Mouse (Mus musculus) forebrain, embryonic 12.5 days (tissue): ENCODE data around the gene Sez6. TPM values are rescaled to one million over a fixed set of nuclear protein-coding genes. Genes with fewer than 3 reads are reported as not detected.

ENCODE experiments used
- ATAC-seq: fragments of 200-750 bp; cut with Nextera tagmentation; 2 replicates; pipeline ENCODE4 v1.8.0; 2017; ENCODE audit warnings: moderate TSS enrichment; ENCODE audit not compliant: low FRiP score
- H3K27ac ChIP-seq: fragments of 300-500 bp; sonication (generic); 2 replicates; pipeline ENCODE4 v1.5.1; 2016; ENCODE audit warnings: mild to moderate bottlenecking
- H3K27me3 ChIP-seq: fragments of 300-500 bp; sonication (generic); 2 replicates; pipeline ENCODE4 v1.6.1; 2016; ENCODE audit warnings: mild to moderate bottlenecking
- H3K36me3 ChIP-seq: fragments of 300-500 bp; sonication (generic); replicated peaks from 2 replicates; pipeline ENCODE4 v1.6.1; 2016; ENCODE audit warnings: mild to moderate bottlenecking
- H3K4me1 ChIP-seq: fragments of 300-500 bp; sonication (generic); 2 replicates; pipeline ENCODE4 v1.6.1; 2016
- H3K4me2 ChIP-seq: fragments of 300-500 bp; sonication (generic); 2 replicates; pipeline ENCODE4 v1.6.1; 2016; ENCODE audit warnings: mild to moderate bottlenecking, moderate library complexity
- H3K4me3 ChIP-seq: fragments of 300-500 bp; sonication (generic); replicated peaks from 2 replicates; pipeline ENCODE4 v1.5.1; 2016; ENCODE audit warnings: mild to moderate bottlenecking
- H3K9ac ChIP-seq: fragments of 300-500 bp; sonication (generic); 2 replicates; pipeline ENCODE4 v1.6.1; 2016; ENCODE audit warnings: mild to moderate bottlenecking
- H3K9me3 ChIP-seq: fragments of 300-500 bp; sonication (generic); 2 replicates; pipeline ENCODE4 v1.6.1; 2016
- WGBS: fragments of 180-500 bp; shearing (Covaris S2); methylation state at CpG from one replicate; pipeline ENCODE4 v1.1.7; 2016; 5-methylcytosine and 5-hydroxymethylcytosine counted together
- polyA plus RNA-seq: library from polyadenylated mRNA; unstranded; fragments of >200 nt; fragmentation: Nextera tagmentation; extraction: Ambion mirVana; gene quantifications from 2 replicates; pipeline ENCODE4 v1.2.1, GENCODE M21; 2016

Gene Sez6
- 54.0 and 62.2 TPM in 2 replicates for polyA plus RNA-seq

GRCm38 (mm10) chr11:77930751-77931540 is at the start of gene Sez6:
TSS of gene Sez6 (plus strand) at chr11:77930800.
- H3K4me2 ChIP-seq = peak within 1 kb of the TSS; percentile 93
- peaks cover 53% of the 10 kb centered on the region for H3K4me1 ChIP-seq
- H3K36me3 ChIP-seq = no peaks in the 10 kb centered on the region
- peak; percentile 76 for ATAC-seq
- no peaks in the 10 kb centered on the region for H3K9me3 ChIP-seq
- peak within 1 kb of the TSS; percentile 84 for H3K27ac ChIP-seq
- peak within 1 kb of the TSS; percentile 68 for H3K4me3 ChIP-seq
- H3K27me3 ChIP-seq = peaks cover 69% of the 10 kb centered on the region
- peak within 1 kb of the TSS; percentile 69 for H3K9ac ChIP-seq
- WGBS = 1% methylated on average over 80 of the region's 94 CpGs

GRCm38 (mm10) chr11:77884524-77885245 is 45.9 kb upstream of the Sez6 start:
- WGBS = 51% methylated on average over 10 of the region's 10 CpGs
- H3K4me2 ChIP-seq = 0 out of 2 replicates have a peak overlapping the region, but pooled peaks have one; percentile 13
- H3K27ac ChIP-seq = peak overlapping the region; percentile 38
- H3K4me1 ChIP-seq = peaks cover 51% of the 10 kb centered on the region
- H3K27me3 ChIP-seq = peaks cover 6% of the 10 kb centered on the region
- no peaks in the 10 kb centered on the region for H3K9me3 ChIP-seq
- H3K4me3 ChIP-seq = no peak overlapping the region
- no peaks in the 10 kb centered on the region for H3K36me3 ChIP-seq
- ATAC-seq = no peak
- H3K9ac ChIP-seq = 0 out of 2 replicates have a peak overlapping the region, but pooled peaks have one; percentile 12

GRCm38 (mm10) chr11:77885246-77885575 is 45.4 kb upstream of the Sez6 start:
- ATAC-seq = no peak
- H3K9me3 ChIP-seq = no peaks in the 10 kb centered on the region

DNA sequence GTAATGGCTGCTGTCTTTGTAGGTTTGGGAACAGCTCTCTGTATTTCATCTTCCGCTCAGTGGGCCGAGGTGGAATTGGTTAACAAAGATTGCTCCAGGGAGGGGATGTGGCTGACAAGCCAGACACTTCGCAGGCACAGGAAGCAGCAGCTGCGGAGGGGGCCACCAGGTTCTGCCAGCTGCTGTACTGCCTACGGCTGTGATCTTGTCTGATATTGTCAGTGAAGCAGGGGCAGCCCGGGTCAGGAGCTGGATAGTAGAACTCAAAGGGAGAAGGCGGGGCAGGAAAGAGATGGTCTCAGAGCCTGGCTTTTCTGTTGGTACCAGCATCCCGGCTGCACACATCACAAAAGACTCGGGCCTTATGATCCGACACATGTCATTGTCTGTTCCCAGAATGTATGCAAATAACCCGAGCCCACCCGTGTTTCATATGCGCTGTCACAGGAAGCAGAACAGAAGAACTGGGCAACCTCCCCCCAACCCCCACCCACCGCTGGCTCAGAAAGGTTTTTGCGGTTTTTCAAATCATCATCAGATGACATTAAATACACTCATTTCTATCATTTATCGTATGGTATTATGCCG is 43.1 kb upstream of the Sez6 start:
- H3K4me2 ChIP-seq = peak overlapping the region; percentile 10; the same call in 1 of the 2 replicates
- H3K4me1 ChIP-seq = peaks cover 77% of the 10 kb centered on the region
- H3K27me3 ChIP-seq = no peaks in the 10 kb centered on the region; the same call in none of the 2 replicates
- 34% methylated on average over 17 of the region's 17 CpGs for WGBS
- no peak overlapping the region for H3K4me3 ChIP-seq
- H3K9ac ChIP-seq = 0 out of 2 replicates have a peak overlapping the region, but pooled peaks have one; percentile 0
- ATAC-seq = peak; percentile 77
- no peaks in the 10 kb centered on the region for H3K36me3 ChIP-seq
- peak overlapping the region; percentile 84 for H3K27ac ChIP-seq
- no peaks in the 10 kb centered on the region for H3K9me3 ChIP-seq

More at GRCm38 (mm10) chr11:77885246-77885575, 45.4 kb upstream of the Sez6 start:
- Histone ChIP-seq H3K4me3 (no peak overlapping the region), H3K4me2 (0 out of 2 replicates have a peak overlapping the region, but pooled peaks have one; percentile 13), H3K4me1 (peaks cover 55% of the 10 kb centered on the region), H3K9ac (0 out of 2 replicates have a peak overlapping the region, but pooled peaks have one; percentile 12), H3K27me3 (peaks cover 6% of the 10 kb centered on the region), H3K27ac (peak overlapping the region; percentile 38), H3K36me3 (no peaks in the 10 kb centered on the region)
- 37% methylated on average over 8 of the region's 8 CpGs for WGBS

DNA sequence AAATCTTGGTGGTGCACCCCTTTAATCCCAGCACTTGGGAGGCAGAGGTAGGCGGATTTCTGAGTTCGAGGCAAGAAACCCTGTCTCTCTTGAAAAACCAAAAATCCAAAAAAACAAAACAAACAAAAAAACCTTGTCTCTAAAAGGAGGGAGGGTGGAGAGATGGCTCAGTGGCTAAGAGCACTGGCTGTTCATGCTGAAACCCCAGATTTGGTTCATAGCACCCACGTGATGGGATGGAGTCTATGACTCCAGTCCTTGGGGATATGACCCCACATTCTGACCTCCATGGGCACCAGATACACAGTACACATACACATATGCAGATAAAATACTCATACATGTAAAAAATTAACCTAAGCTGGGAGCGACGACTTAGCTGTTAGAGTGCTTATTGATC is 41.8 kb upstream of the Sez6 start:
- H3K9ac ChIP-seq = no peak overlapping the region
- H3K9me3 ChIP-seq = no peaks in the 10 kb centered on the region
- no peak overlapping the region for H3K4me2 ChIP-seq
- H3K27me3 ChIP-seq = no peaks in the 10 kb centered on the region; the same call in 1 of the 2 replicates
- peaks cover 86% of the 10 kb centered on the region for H3K4me1 ChIP-seq
- ATAC-seq = no peak
- no peak overlapping the region for H3K4me3 ChIP-seq
- 0 out of 2 replicates have a peak overlapping the region, but pooled peaks have one; percentile 42 for H3K27ac ChIP-seq
- 92% methylated on average over 5 of the region's 5 CpGs for WGBS
- no peaks in the 10 kb centered on the region for H3K36me3 ChIP-seq

GRCm38 (mm10) chr11:77889484-77889883 is 41.1 kb upstream of the Sez6 start:
- 76% methylated on average over 1 of the region's 2 CpGs for WGBS
- Histone ChIP-seq H3K27me3 (no peaks in the 10 kb centered on the region; the same call in 1 of the 2 replicates), H3K4me2 (no peak overlapping the region), H3K4me1 (peaks cover 86% of the 10 kb centered on the region), H3K9me3 (no peaks in the 10 kb centered on the region), H3K4me3 (no peak overlapping the region), H3K27ac (no peak overlapping the region), H3K36me3 (no peaks in the 10 kb centered on the region), H3K9ac (no peak overlapping the region)
- ATAC-seq = no peak

GRCm38 (mm10) chr11:77890648-77891258 is 39.8 kb upstream of the Sez6 start:
- no peaks in the 10 kb centered on the region for H3K36me3 ChIP-seq
- ATAC-seq = no peak
- peaks cover 83% of the 10 kb centered on the region for H3K4me1 ChIP-seq
- no peak overlapping the region for H3K9ac ChIP-seq
- H3K4me3 ChIP-seq = no peak overlapping the region
- 0 out of 2 replicates have a peak overlapping the region, but pooled peaks have one; percentile 2 for H3K4me2 ChIP-seq
- peak overlapping the region; percentile 54 for H3K27ac ChIP-seq
- no peaks in the 10 kb centered on the region for H3K9me3 ChIP-seq
- 32% methylated on average over 2 of the region's 2 CpGs for WGBS
- no peaks in the 10 kb centered on the region; the same call in 1 of the 2 replicates for H3K27me3 ChIP-seq

DNA sequence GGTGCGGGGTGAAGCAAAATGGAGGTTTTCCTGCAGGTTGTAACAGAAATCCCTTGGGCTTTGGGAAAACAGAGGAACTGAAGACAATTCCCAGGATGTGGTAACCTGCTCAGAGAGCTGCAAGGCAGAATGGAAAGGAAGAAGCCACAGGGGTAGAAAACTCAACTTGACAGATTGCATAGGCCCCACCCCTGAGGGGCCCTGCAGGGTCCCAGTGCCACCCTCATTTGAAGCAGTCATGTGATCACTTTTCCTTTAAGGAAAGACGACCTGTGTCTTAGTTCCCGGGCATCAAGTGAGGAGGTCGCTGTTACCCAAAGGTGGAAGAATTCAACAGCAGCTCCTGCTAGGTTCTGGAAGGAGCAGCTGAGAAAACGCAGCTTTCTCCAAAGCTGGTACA is 37.7 kb upstream of the Sez6 start:
- no peaks in the 10 kb centered on the region for H3K36me3 ChIP-seq
- no peak for ATAC-seq
- peaks cover 83% of the 10 kb centered on the region for H3K4me1 ChIP-seq
- H3K4me3 ChIP-seq = peak overlapping the region; percentile 20
- H3K27ac ChIP-seq = peak overlapping the region; percentile 99
- H3K9ac ChIP-seq = peak overlapping the region; percentile 45
- H3K27me3 ChIP-seq = 0 out of 2 replicates have a peak, but pooled peaks cover 3% of the 10 kb centered on the region
- H3K9me3 ChIP-seq = no peaks in the 10 kb centered on the region
- 3% methylated on average over 5 of the region's 5 CpGs for WGBS
- H3K4me2 ChIP-seq = peak overlapping the region; percentile 47

DNA sequence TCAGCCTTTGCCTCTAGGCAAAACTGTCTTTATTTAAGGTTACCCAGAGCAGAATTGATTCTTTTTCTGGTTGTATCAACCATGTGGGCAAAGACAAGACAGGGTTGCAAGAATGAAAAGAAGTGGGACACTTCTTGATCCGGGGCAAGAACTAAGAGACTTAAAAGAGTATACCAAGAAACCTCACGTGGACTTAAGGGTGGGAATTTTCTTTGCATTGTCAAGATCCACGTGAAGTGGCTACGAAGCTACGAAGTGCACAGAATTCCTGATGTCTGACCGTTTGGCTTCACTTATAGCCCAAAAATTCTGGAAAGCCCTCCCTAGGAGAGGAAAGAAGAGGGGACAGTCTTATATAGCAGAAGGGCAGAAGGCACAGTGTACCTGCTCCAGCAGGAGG is 37.3 kb upstream of the Sez6 start:
- no peak for ATAC-seq
- Histone ChIP-seq H3K4me3 (peak overlapping the region; percentile 20), H3K9ac (peak overlapping the region; percentile 45), H3K9me3 (no peaks in the 10 kb centered on the region), H3K4me1 (peaks cover 83% of the 10 kb centered on the region), H3K27ac (peak overlapping the region; percentile 99), H3K27me3 (0 out of 2 replicates have a peak, but pooled peaks cover 3% of the 10 kb centered on the region), H3K4me2 (peak overlapping the region; percentile 47), H3K36me3 (no peaks in the 10 kb centered on the region)
- 10% methylated on average over 6 of the region's 6 CpGs for WGBS

DNA sequence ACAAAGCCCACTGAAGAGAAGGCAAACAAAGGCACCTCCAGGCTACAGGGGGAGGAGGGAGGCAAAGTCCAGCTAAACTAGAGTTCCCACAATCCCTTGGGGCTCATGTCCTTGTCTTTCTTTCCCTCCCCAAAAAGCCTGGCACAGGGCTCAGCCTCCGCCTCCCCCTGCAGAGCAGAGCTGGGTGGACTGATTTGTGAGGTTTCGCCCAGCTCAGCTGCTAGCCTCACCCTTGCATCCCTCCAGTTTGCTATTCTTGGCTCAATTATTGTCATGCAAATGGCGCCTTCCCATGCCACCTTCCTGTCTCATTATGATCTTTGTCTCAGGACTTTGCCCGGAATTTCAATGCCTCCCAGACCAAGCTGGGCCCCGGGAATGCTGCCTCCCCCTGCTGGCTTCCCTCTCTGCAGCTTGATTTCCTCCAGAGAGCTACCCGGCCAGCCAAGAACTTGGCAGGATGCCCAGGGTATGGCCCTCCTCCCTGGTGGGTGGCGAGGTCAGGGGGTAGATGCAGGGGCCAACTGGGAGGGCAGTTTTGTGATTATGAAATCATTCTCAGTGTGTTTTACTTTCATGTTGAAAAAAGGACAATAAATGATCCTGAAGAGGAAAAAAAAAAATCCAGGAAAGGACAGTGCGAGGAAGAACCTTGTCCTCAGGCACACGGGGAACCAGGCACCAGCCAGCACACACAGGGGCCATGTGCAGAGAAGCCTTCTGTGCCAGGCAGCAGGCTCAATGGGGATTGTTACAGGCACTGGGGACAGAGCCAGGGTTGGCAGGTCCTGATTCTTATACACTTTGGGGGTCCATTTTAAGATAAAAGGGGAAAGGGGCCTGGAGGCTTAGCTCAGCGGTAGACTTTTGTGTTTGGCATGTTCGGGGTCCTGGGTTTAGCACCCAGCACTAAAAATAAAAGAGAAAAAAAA is 36.5 kb upstream of the Sez6 start, which contains the start of gene Pipox:
TSS of gene Pipox (minus strand) at position 310 of the 932 bp plus-strand sequence.
- peak; percentile 87 for ATAC-seq
- no peaks in the 10 kb centered on the region for H3K9me3 ChIP-seq
- peaks cover 88% of the 10 kb centered on the region for H3K4me1 ChIP-seq
- peaks cover 10% of the 10 kb centered on the region; the same call in 1 of the 2 replicates for H3K27me3 ChIP-seq
- H3K36me3 ChIP-seq = no peaks in the 10 kb centered on the region
- H3K4me2 ChIP-seq = peak within 1 kb of the TSS; percentile 47
- H3K9ac ChIP-seq = peak within 1 kb of the TSS; percentile 45
- WGBS = 3% methylated on average over 11 of the region's 11 CpGs
- H3K4me3 ChIP-seq = peak within 1 kb of the TSS; percentile 20
- H3K27ac ChIP-seq = peak within 1 kb of the TSS; percentile 99

GRCm38 (mm10) chr11:77894967-77895366 is 35.6 kb upstream of the Sez6 start:
- 72% methylated on average over 2 of the region's 2 CpGs for WGBS
- peak overlapping the region; percentile 99 for H3K27ac ChIP-seq
- no peaks in the 10 kb centered on the region for H3K9me3 ChIP-seq
- H3K36me3 ChIP-seq = no peaks in the 10 kb centered on the region
- no peak overlapping the region for H3K9ac ChIP-seq
- ATAC-seq = no peak
- peaks cover 87% of the 10 kb centered on the region for H3K4me1 ChIP-seq
- H3K4me3 ChIP-seq = no peak overlapping the region
- H3K27me3 ChIP-seq = peaks cover 11% of the 10 kb centered on the region; the same call in 1 of the 2 replicates
- H3K4me2 ChIP-seq = no peak overlapping the region
